Mouse (Mus musculus): ENCODE data around the gene Mybbp1a.

DNA sequence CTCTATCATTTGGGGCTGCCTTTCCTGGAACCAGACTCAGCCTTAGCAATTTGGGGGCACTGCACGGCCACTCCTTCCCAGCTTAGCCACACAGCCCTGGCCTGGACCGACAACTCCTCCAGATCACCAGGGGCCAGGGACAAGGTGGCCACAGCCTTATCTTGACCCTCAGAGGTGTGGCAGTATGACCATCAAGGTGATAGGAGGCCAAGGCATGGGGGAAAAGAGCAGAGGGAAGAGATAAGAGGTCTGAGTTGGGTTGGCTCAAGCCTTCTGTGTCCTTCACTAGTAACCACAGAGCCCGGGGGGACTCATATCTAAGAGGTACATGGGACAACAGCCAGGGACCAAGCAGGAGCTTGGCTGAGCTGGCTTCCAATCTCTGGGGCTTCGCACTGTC, 40.8 kb downstream of the Mybbp1a start:
- TF ChIP-seq CTCF (IDR thresholded peaks at IDR 0.05; ENCODE audit: borderline replicate concordance, insufficient read depth, low read length), result no peak
- no peak for TF ChIP-seq POLR2A (IDR thresholded peaks at IDR 0.05; ENCODE audit: low read depth, low read length)
